Mouse (Mus musculus): ENCODE data around the gene Mog. TPM values are rescaled to one million over a fixed set of nuclear protein-coding genes. Genes with fewer than 3 reads are reported as not detected.
"Not testable (repeated sequence)": the region's sequence is repeated elsewhere in the genome, so short reads cannot be mapped to it uniquely, and the experiment has no call there.

Gene Mog
- total RNA-seq, 1 experiment from 2014 or later: not detected

DNA sequence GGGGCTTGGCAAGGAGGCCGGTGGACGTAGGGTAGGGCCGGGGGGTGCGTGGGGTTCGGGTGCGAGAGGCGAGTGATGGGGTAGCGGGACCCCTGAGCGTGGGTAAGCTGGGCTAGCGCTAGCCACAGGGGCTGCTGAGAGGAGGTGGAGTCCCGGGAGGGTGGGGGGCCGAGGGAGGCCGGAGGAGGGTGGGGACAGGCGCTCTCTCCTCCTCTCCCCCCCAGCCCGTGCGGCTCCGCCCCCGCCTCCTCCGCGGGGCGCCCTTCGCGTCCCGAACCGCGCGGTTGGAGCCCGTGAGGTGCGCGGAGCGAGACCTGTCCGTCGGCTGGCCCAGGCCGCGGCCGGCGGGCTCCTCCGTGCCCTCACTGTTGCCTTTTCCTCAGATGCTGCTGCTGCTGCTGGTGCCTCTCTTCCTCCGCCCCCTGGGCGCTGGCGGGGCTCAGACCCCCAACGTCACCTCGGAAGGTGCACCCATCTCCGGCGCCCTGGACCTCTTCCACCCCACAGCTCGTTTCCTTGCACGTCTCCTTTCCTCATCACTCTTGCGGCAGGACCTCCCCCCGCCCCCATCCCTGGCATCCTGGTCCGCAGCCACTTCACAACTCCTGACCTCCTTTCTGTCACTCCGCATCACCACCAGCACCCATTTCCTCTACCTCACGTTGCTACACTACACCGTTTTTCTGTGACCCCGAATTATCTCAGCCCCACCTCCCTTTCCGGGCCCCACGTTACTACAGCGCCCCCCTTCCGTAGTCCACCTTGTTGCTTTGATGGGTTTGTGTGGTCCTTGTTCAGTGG lies 23.3 kb upstream of the Mog start:
- ATAC-seq (replicated peaks; ENCODE audit: insufficient number of reproducible peaks, low FRiP score, low TSS enrichment, poor library complexity, severe bottlenecking): peak; percentile 36; the same call in 1 of the 2 replicates

DNA sequence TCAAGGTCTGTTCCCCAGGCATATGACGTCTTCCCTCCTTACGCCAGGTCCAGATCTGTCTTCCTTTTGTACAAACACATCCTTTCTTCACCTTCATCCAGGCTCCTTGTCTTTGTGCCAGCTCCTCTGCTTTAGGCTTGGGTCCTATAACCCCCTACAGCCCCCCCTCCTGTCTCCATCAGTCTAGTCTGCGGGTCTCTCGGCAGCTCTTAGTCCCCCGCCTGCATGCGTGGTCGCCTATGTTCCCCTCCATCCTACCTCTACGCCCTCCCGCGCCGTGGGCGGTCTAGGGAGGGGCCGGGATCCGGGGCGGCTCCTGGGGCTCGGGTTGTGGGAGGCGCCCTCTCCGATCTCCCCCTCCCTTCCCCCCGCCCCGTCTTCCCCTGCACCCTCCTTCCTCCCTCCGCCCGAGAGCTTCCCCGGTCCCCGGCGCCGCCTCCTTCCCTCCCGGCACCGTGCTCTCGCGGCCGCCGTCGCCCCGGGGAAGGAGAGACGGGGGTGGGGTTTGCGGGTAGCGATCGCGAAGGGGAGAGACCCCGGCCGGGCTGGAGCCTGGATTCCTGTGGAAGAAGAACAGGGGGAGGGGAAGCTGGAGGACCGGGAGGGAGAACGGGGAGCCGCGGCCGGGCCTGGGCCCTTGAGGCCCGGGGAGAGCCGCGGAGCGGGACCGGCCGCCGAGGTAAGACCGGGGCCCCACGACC lies 22.6 kb upstream of the Mog start, which contains the start of gene Gabbr1:
TSS of gene Gabbr1 (plus strand) at position 356 of the 701 bp plus-strand sequence.
- no peak; the same call in 1 of the 2 replicates for ATAC-seq (replicated peaks; ENCODE audit: insufficient number of reproducible peaks, low FRiP score, low TSS enrichment, poor library complexity, severe bottlenecking)

DNA sequence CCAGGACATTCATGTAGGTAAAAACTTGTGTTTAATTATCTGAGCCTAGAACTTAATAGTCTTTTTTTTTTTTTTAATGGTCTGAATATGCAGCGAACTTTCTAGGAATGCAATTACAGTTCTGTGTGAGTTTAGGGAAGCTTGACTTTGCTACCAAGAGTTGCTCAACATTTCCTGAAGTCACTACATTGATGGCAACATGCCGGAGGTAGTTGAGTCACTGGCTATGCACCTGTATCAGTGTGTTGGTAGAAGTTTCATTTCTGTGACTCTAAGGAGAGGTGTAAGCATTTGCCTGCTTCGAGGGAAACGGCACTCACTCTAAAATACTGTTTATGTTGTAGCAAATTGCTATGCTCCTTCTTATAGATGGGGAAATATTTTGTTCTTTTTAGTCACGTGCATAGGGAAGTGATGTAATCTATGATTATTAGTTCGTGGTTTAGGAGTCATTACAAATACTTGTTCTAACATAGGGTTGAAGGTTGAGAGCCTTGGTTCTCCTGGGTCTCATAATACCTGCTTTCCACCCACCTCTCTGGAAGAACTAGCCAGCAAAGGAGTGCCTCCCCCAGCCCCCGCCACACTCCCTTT lies 21.6 kb upstream of the Mog start:
- ATAC-seq (replicated peaks; ENCODE audit: insufficient number of reproducible peaks, low FRiP score, low TSS enrichment, poor library complexity, severe bottlenecking): 0 out of 2 replicates have a peak, but pooled peaks have one; percentile 31

DNA sequence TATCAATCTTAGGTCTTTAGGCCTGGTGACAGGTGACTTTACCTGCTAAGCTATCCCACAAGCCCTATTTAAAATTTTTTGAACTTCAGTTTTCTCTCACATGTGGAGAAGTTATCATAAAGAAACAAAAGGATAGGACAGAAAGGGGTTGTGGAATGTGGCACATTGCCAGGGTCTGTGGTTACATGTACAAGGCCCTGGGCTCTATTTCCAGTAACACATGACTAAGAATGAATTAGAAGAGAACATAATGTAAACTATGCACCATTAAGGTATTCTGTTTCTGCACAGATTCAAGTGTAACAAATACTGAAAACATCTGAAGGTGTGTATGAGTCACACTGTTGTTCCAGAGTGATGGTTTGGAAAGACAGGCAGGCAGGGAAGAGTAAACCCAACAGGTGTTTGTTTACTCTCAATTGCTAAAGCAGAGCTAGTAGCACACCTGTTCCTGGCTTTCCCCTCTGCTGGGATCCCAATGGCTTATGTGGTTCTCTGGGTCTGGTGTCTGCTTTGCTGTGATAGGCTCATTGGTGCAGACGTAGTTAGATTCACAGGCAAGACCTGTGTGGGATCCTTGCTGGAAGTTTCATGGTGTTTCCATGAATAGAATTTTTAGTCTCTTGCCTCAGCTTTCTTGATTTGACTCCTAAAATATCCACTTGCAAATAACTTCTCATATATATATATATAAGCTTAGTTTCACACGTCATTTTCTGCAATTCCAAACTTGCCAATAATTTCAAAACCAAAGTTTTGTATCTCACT lies 16.1 kb upstream of the Mog start:
- ATAC-seq (replicated peaks; ENCODE audit: insufficient number of reproducible peaks, low FRiP score, low TSS enrichment, poor library complexity, severe bottlenecking): no peak

DNA sequence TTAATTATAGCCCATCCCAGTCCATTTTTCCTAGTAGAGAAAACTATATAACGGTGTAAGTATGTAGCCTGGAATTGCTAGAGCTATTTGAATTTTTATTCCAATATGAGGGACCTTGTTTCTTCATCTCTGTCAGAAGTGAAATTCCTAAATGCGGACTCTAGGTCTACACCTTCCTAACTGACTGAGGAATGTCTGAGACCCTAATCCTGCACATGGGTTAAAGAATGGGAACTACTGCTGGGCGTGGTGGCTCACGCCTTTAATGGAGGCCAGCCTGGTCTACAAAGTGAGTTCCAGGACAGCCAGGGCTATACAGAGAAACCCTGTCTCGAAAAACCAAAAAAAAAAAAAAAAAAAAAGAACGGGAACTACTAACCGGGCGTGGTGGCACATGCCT lies 6.0 kb upstream of the Mog start:
- ATAC-seq (replicated peaks; ENCODE audit: insufficient number of reproducible peaks, low FRiP score, low TSS enrichment, poor library complexity, severe bottlenecking): no peak

DNA sequence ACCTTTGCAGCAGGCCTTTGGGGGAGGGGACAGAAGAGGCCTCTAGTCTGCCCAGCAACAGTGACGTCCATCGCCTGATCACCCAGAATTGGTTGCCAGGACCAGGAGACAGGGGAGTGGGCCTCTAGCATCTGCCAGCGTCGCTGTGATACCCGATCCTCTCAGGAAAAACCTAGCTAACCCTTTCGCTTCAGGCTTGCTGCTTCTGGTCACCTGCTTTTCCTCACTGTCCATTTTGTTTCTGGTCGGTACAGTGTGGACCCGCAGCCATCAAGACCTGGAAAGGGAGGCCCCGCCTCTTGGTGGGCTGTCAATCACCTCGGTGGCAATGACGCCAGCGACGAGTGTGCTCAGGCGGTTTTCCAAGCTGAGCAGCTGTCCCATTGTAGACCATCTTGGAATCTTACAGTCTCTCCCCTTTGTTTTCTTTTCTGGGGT lies 5.5 kb upstream of the Mog start:
- no peak; the same call in 1 of the 2 replicates for ATAC-seq (replicated peaks; ENCODE audit: insufficient number of reproducible peaks, low FRiP score, low TSS enrichment, poor library complexity, severe bottlenecking)

DNA sequence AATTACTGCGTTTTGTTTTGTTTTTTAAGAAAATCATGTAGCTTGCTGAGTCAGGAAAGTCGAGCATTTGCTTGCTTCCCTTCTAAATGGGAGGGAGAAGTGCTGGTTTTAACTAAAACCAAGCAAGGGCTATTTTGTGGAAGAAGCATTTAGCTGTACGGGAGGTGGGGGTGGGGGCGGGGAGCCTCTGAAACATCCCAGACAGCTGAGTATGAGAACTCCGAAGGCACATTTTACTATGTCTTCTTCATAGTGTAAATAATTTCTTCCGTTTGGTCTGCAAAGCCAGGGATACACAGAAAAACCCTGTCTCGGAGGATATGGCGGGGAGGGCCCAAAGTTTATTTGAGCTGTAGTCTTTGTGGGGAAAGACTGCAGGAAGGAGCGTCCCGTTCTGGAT lies 5.0 kb upstream of the Mog start:
- no peak for ATAC-seq (replicated peaks; ENCODE audit: insufficient number of reproducible peaks, low FRiP score, low TSS enrichment, poor library complexity, severe bottlenecking)

DNA sequence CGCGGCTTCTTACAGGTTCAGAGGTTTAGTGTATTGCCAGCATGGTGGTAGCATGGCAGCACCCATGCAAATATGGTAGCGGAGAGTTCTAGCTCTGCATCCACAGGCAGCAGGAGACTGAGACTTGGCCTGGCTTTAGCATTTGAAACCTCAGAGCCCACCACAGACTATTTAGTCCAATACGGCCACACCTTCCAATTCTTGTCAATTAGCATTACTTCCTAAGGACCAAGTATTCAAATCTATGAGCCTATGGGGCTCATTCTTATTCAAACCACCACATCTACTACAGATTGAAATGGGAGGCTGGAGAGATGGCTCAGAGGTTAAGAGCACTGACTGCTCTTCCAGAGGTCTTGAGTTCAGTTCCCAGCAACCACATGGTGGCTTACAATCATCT lies 4.3 kb upstream of the Mog start:
- no peak for ATAC-seq (replicated peaks; ENCODE audit: insufficient number of reproducible peaks, low FRiP score, low TSS enrichment, poor library complexity, severe bottlenecking)

DNA sequence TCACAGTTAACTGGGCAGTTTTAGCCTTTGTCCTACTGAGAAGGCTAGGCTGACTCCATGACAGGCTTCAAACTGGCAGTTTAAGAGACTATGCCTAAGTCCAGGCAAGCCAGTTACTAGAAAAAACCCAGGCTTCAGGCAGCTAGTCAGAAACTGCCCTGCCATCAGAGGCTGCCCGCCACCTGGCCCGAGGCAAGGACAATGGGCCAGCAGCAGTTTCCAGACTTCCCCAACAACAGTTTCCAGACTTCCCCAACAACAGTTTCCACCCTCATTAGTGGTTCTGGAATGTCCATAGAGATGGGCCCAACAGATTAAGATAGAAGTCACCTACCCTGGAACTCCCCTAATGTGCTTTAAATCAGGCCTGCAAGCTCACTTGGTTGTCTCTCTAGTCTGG lies 3.2 kb upstream of the Mog start:
- ATAC-seq (replicated peaks; ENCODE audit: insufficient number of reproducible peaks, low FRiP score, low TSS enrichment, poor library complexity, severe bottlenecking): no peak

DNA sequence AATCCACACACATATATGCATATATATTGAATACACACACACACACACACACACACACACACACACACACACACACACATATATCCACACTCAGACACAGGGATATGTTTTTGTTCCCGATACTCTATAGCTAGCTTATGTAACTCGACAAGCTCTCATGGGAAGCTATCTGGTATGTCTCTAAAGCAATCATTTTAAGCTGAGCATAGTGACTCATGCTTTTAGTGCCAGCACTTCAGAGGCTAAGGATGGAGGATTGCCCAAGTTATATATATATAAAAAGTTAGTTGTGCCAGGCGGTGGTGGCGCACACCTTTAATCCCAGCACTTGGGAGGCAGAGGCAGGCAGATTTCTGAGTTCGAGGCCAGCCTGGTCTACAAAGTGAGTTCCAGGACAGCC lies 4.0 kb downstream of the Mog start:
- not testable (repeated sequence) for ATAC-seq (replicated peaks; ENCODE audit: insufficient number of reproducible peaks, low FRiP score, low TSS enrichment, poor library complexity, severe bottlenecking)

DNA sequence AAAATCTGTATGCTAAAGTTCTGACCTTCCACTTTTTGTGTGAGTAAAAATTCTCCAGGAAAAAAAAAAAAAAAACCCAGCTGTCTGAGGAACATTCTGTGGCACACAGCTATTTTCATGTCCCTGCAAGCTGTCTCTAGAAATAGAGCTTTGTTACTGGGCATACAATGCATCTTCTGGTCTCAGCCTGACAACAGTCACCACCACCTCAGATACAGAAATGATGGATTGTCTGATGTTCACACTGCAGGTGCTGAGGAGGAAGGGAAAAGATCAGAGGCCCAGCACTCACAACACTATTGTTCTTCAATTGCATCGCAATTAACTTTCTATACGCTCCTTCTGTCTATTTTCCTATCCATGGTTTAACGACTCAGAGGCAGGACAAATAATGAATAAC lies 4.9 kb downstream of the Mog start:
- no peak for ATAC-seq (replicated peaks; ENCODE audit: insufficient number of reproducible peaks, low FRiP score, low TSS enrichment, poor library complexity, severe bottlenecking)

DNA sequence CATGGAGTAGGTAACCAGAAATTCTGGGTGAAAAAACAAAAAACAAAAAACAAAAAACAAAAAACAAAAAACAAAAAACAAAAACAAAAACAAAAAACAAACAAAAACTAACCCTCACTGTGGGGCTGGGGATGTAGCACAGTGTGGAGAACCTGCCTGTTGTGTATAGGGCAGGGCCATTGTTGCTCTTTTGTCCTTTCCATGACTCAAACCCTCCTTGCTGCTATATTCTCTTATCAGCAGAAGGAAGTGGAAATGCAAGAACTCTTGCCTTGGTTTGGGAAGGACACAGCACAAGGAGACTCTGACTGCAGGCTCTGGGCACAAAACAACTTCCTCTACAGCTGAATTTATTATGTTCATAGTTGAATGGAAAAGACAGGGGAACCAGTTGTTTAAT lies 6.9 kb downstream of the Mog start:
- ATAC-seq (replicated peaks; ENCODE audit: insufficient number of reproducible peaks, low FRiP score, low TSS enrichment, poor library complexity, severe bottlenecking): no peak

DNA sequence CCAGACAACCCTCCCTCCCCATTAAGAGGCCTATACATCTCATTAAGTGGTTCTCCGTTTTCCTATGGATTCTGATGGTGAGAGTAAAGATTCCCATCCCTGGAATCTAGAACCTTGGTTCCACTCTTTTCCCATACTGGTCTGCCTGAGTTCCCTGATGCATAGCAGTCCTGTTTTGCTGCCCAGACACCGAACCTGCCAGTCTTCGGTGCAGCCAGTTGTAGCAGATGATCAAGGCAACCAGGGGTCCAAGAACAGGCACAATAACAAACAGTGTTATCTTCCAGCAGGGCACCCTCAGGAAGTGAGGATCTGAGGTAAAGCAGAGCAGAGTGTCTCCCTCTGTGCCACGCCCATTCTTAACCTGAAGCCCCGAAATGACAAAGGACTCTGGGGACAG lies 11.1 kb downstream of the Mog start:
- ATAC-seq (replicated peaks; ENCODE audit: insufficient number of reproducible peaks, low FRiP score, low TSS enrichment, poor library complexity, severe bottlenecking): no peak

DNA sequence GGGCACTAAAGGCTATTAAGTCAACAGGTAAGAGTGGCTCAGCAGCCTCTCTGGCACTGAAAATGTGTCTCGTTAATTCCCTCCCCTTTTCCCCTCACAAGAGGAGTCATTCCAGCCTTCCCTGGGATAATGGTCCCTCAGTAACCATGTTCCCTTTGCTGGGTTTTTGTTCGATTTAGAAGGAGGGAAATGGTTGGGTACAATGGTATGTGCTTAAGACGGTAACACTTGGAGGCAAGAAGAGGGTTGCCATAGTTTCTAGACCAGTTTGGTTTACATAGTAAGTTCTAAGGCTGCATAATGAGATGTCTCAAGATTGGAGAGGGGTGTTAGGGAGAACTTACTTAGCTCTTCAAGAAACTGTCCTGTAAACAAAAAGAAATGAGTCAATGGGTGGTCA lies 11.5 kb downstream of the Mog start:
- ATAC-seq (replicated peaks; ENCODE audit: insufficient number of reproducible peaks, low FRiP score, low TSS enrichment, poor library complexity, severe bottlenecking): no peak

DNA sequence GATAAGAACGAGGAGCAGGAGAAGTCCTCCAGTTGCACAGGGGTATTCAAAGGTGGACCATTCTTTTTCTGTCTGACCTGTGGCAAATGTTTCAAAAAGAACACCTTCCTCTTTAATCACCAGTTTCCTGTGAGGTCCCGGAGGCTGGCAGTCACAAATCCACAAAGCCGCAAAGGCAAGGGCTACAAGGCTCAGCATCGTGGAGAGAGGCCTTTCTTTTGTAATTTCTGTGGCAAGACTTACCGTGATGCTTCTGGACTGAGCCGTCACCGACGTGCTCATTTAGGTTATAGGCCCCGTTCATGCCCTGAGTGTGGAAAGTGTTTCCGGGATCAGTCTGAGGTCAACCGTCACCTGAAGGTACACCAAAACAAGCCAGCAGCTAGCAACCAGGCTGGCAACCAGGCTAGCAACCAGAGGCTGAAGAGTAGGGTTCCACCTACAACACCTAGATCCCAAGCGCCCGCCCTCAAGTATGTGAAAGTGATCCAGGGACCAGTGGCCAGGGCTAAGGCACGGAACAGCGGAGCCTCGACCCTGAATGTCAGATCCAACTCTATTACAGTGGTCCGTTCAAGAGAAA lies 13.6 kb downstream of the Mog start:
- ATAC-seq (replicated peaks; ENCODE audit: insufficient number of reproducible peaks, low FRiP score, low TSS enrichment, poor library complexity, severe bottlenecking): no peak

DNA sequence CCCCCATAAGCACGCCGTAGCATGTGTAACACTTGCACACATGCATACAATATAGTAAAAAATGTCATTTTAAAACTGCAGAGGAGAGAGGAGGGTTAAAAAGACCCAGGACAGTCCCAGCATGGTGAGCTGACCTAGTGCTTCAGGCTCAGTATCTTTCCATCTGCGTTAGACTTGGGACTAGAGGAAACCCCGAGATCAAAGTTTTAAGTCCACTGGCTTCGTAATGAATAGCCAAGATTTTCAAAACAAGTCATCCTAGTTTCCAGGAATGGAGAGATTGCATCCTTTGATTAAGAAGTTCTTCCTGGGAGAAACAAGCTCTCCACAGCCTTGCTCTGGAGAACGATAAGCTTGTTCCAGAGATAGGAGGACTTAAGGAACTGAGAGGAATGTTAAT lies 15.0 kb downstream of the Mog start:
- no peak for ATAC-seq (replicated peaks; ENCODE audit: insufficient number of reproducible peaks, low FRiP score, low TSS enrichment, poor library complexity, severe bottlenecking)

DNA sequence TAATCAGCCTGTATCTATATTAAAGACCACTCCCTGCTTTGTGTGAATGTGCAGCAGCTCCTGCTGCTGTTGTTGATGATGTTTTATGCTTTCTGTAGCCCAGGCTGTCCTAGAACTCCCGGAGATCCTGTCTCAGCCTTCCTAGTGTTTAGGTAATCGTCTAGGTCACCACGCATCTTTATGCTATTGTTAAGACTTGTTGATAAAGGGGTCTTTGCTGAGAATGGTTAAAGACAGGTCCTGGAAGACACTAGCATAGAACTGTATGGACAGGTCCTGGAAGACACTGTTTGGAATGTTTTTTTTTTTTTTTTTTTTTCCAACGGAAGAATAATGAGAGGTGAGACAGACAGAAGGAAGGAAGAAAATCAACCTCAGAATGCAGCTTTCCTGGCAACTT lies 19.8 kb downstream of the Mog start:
- no peak for ATAC-seq (replicated peaks; ENCODE audit: insufficient number of reproducible peaks, low FRiP score, low TSS enrichment, poor library complexity, severe bottlenecking)

DNA sequence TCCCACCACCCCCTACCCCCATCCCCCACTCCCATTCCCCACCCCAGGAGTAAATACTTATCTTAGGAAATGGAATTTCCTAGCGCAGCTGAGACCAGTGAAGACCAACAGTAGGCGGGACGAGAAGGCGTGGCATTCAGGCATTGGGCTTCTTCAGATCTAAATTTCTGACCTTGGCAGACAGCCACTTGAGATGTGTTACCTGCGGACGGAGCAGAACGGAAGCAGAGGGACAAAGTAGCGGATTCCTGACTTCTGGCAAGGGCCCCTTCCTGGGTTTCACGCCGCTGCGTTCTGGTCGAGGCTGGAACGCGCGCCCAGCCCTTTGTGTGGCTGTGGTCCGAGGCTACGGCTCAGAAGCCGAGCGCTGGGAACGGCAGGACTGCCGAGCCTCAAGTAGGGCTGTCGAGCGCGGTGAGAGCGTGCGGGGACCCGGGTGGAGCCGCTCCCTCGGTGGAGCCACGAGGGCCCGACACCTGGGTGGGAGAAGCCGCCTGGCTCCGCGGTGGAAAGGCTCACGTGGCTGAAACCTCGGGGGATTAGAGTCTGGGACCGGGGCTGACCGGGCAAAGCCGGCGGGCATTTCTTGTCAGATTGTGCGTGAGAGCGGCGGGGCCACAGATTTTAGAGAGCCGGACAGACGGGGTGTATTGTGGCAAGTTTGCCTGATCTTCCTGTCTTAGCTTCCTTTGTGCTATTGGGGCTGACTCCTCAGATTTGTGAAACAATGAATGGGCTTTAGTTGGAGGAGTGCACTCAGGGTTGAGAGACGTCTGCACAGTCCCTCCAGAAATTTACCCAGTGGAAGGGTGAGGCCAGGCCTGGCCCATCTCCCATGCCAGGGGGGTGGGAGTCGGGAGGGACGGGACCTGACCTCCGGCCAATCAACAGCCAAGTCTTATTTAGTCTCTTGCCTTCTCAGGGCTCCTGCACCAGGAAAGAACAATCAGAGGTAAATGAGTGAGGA lies 20.6 kb downstream of the Mog start:
- ATAC-seq (replicated peaks; ENCODE audit: insufficient number of reproducible peaks, low FRiP score, low TSS enrichment, poor library complexity, severe bottlenecking): no peak

All from monocyte, adult 5-6 weeks (primary cell).